Mouse (Mus musculus): ENCODE results near the gene Bdh1. TPM values are rescaled to one million over a fixed set of nuclear protein-coding genes. Genes with fewer than 3 reads are reported as not detected.

Gene Bdh1
- total RNA-seq, 4 experiments from 2014 or later: 71.2 to 114 (median 102) TPM

GRCm38 (mm10) chr16:31428335-31428674 lies 6.2 kb downstream of the Bdh1 start:
- no peak for DNase-seq (ENCODE audit: low spot score in 2 of 2)

DNA sequence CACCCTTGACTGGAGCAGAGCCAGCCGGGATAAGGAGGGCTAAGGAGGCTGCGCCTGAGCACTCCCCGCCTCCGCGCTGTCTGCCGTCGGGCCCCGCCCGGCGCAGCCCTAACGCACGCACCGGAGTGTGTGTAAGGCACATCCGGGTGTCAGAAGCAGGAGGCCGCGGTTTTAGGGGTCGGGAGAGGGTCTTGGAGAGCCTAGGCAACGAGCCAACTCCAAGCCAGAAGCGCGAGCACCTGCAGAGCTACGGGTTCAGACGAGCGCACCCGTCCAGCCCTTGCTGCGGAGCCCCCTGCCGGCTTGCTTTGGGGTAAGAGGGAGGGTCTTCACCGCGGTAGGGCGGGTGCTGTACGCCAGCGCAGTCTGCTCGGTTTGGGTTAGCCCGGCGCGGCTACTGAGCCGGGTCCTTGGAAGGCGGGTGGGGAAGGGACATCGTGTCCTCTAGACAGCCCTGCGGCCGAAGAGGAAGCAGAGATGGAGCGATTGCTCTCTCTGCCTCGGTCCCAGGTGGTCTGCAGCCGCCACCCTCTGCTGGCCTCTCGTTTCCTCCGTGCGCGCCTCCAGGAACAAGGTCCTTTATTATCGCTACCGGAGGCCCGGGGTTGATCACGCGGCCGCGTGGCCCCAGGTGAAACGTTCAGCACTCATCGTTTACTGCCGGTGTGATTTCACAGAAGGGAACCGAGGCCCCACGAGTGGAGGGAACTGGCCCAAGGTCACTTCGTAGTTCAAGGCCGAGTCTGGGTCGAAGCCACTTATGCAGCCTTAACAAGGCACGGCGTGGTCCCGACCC lies 6.8 kb downstream of the Bdh1 start:
- DNase-seq (ENCODE audit: low spot score in 2 of 2): peak; percentile 82 to 83

DNA sequence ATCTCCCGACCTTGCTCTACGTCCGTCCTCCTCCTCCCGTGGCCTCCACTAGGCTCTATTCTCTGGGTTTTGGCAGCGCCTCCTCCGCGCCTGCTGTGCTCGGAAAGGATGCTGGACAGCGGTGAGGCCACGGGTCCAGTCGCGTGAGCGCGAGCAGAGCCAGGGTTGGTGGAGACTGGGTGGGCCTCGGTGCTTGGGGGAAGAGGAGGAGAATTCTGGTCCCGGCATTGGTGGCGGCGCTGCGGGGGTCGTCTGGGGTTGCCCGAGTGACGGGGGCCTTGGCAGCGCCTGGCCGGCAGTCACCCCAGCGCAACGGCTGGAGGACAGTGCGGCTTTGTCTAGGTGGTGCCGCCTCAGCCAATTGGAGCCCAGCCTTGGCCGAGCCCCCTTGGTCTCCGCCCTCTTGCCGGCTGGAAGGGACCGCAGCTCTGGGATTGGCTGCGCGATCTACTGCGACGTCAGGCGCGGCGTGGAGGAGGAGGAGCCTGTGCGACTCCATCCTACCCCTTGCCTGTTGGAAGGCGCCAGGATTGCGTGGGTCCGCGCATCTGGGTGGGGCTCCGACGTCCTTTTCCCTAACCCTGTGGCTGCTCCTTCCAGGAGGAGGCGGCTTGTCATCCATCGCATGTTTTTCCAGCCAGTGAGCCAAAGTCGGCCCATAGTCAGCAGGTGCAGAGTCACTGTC lies 7.5 kb downstream of the Bdh1 start:
- DNase-seq (ENCODE audit: low spot score in 2 of 2): peak; percentile 97 to 98

GRCm38 (mm10) chr16:31433466-31434110 lies 11.5 kb downstream of the Bdh1 start:
- no peak for DNase-seq (ENCODE audit: low spot score in 2 of 2)

DNA sequence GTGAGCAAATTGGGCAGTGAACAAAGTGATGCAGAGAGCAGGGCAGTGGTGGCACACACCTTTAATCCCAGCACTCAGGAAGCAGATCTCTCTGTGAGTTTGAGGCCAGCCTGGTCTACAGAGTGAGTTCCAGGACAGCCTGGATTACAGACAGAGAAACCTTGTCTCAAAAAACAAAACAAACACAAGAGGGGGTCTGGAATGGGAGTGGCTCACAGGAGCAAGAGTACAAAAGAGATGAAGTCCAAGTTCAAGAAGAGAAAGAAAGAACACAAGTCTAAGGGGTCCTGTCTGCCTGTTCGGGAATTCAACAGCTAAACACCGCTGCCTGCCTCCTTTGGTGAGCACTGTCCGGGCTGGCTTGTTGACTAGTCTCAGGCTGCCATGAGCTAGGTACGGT lies 13.1 kb downstream of the Bdh1 start:
- no peak for DNase-seq (ENCODE audit: low spot score in 2 of 2)

- no peak for DNase-seq (ENCODE audit: low spot score in 2 of 2)
These were observed 14.0 kb downstream of the Bdh1 start for GRCm38 (mm10) chr16:31436085-31436484.

- no peak for DNase-seq (ENCODE audit: low spot score in 2 of 2)
These were observed 15.3 kb downstream of the Bdh1 start for GRCm38 (mm10) chr16:31437358-31437757.

GRCm38 (mm10) chr16:31439529-31439928 lies 17.4 kb downstream of the Bdh1 start:
- DNase-seq (ENCODE audit: low spot score in 2 of 2): no peak

GRCm38 (mm10) chr16:31440046-31440445 lies 18.0 kb downstream of the Bdh1 start:
- no peak for DNase-seq (ENCODE audit: low spot score in 2 of 2)

GRCm38 (mm10) chr16:31444521-31444920 lies 22.4 kb downstream of the Bdh1 start:
- DNase-seq (ENCODE audit: low spot score in 2 of 2): no peak

DNA sequence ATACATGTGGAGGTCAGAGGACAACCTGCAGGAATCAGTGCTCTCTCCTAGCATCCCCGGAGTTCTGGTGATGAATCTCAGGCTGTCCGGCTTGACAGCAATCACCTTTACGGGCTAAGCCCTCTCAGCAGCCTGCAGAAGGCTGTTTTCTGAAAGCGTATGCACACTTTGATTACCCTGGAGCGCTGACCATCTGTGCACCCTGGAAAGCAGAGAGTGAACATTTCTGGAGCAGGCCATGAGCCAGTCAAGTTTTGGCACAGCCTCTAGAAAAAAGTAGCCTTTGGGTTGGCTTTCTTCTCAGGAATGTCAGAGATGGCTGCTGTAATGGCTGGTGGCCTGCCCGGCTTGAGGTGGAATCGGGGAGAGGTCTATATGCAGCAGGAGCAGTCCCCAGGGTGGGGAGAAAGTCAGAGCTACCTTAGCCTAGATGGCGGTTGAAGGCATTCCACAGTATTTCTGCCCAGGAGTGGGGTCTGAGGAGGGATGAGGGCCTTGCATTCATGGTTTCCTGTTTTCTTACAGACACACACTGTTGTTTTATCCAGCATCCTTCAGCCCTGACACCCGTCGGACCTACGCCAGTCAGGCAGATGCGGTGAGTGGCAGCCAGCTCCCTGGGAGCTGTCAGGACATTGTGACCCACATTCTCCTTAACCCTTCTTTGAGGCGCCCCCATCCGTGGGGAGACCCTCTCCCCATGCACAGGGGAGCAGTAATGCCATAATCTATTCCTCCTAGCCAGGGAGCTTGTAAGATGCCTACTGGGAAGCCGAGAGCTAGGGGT lies 24.2 kb downstream of the Bdh1 start:
- no peak for DNase-seq (ENCODE audit: low spot score in 2 of 2)

- DNase-seq (ENCODE audit: low spot score in 2 of 2): no peak
These were observed 27.9 kb downstream of the Bdh1 start for GRCm38 (mm10) chr16:31449973-31450372.

DNA sequence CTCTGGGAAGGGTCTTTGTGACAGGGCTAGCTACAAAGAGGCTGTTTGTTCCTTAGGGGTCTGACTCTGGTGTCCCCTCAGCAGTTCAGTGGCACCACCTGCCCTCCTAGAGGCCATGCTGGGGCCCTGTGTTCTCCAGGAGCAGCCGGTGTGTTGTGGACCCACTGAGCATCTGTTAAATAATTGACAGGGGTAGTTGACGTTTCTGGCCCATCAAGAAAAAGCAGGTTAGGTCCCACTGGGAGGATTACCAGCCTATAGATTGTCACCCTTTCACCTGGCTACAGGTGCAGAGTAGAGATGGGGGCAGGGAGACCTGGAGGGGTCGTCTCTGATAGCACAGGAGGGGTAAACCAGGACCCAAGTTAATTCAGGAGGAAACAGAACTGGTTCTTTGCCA lies 29.2 kb downstream of the Bdh1 start:
- no peak for DNase-seq (ENCODE audit: low spot score in 2 of 2)

GRCm38 (mm10) chr16:31452467-31452866 lies 30.4 kb downstream of the Bdh1 start:
- DNase-seq (ENCODE audit: low spot score in 2 of 2): no peak

- DNase-seq (ENCODE audit: low spot score in 2 of 2): no peak
These were observed 31.9 kb downstream of the Bdh1 start for GRCm38 (mm10) chr16:31454013-31454412.

DNA sequence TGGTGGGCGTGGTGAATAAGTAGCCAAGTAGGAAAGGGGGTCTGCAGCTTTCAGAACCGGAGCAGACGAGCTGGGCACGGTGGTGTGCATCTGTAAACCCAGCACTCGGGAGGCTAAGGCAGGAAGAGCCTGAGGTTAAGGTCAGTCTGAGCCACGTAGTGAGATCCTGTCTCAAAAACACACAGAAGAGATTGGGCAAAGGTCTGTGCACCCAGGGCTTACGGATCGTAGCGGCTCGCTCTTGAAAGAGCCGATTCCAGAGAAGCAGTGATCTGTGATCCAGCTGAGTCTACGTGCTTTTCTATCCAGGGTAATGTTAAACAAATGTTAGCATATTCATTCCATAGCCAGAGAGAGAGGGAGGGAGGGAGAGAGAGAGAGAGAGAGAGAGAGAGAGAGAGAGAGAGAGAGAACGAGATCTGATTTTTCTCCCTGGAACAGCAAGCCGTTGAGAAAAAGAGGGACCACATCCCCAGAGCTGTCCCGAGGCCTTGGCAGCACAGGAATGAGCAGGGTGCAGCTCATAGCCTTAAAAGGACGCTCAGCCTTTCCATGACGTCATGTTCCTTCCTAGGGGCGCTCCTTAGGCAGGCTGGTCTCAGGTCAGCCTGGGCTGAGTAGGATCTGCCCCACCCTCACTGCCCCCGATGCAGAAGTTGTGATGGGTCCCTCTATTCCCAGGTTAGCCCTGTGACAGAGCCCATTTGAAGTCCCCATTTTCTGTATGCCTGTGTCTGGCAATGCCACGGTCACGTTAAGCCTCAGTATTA lies 33.4 kb downstream of the Bdh1 start:
- no peak for DNase-seq (ENCODE audit: low spot score in 2 of 2)

DNA sequence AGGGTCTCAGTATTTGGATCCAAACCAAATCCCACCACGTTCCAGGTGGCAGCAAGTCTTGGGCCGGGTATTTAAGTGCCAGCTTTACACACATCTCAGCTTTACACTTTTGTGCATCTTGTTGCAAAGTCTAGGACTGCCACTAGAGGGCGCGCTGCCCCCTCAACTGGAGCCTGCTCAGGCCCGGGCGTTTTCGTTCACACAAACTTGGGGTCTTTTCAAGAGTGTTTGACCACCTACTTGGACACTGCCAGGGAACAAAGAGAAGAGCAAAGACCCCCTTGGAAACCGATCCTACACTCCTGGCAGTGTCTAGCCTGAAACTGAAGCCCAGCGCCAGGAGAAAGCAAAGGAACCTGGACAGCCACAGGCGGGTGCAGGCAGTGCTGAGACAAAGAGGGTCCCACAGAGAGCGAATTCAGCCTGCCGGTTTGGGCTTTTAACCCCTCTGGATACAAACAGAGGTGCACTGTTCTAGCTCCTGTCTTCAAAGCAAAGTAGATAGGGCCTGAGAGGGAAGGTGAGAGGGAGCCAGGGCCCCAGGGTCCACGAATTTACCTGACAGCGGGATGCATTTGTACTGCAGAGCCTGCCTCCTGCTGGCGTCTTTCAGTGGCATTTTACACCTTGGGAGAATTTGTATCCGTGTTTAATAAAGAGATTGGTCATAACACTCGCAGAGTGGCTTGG lies 36.3 kb downstream of the Bdh1 start:
- peak; percentile 59 to 81 for DNase-seq (ENCODE audit: low spot score in 2 of 2)

DNA sequence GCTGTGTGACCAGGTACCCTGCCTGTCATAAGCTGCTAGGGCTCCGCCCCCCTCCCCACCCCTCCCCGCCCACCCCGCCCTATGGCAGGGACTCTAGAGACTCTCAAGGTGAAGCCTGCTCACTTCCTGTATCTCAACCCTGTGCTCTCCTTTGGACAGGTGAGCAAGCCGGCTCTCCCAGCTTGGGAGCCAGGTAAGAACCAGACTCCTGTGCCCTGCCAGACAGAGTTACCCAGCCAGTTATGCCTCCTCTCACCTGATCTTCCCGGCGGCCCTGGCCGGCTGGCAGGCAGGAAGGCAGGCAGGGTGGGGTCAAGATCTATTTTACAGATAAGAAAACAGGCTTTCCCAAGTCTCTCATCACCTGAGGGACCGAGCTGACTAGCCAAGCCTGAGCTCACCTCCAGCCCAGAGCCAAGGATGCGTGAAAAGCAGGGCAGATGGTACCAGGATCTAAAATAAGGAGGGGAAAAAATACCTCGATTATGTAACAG lies 37.9 kb downstream of the Bdh1 start:
- no peak for DNase-seq (ENCODE audit: low spot score in 2 of 2)

GRCm38 (mm10) chr16:31460506-31460905 lies 38.4 kb downstream of the Bdh1 start:
- DNase-seq (ENCODE audit: low spot score in 2 of 2): no peak

DNA sequence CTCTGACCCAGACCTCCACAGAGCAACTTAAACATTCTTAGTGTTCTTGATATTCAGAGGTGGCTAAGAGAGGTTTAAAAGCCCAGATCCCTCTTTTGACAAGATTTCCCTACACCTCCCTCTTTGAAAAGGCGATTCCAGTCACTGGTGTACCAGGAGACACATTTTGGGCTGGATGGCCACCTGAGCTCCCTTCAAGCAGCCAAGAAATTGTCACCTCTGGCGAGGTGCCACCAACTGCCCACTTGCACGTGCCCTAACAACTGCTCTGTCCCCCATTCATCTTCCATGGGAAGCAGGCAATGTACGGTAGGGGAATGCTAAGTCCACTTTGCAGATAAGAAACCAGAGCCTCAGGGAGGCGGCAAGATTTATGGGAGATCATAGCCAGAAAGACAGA lies 39.0 kb downstream of the Bdh1 start:
- no peak for DNase-seq (ENCODE audit: low spot score in 2 of 2)

Measured in layer of hippocampus, adult 8-10 months (tissue).